ENCODE assay signal across 21 mouse cellular contexts in the genomic region with DNA sequence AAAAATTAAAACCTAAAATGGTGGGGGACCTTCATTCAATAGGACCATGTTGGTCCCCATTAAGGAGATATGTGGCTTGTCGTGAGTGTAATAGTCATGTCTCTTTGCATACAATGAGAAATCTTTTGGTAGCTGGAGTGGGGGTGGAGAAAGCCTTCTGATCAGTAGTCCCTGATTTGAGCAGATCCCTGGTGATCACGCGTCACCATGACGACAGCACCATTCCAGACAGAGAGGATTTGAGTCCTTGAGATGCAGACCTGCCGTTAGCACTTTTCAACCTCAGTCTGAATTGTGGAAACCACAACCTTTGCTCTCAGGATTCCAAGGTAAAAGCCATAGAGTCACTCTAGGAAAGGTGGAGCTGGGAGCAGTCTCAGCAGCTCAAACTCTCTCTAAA. TPM values are rescaled to one million over a fixed set of nuclear protein-coding genes. Genes with fewer than 3 reads are reported as not detected.
DNase-seq lines count a peak whose midpoint lies in the region; ATAC-seq and TF ChIP-seq lines count a peak whose summit lies in the region.
"Had no signal": no experiment of that assay in that cellular context is flagged by ENCODE, and none has a peak within 500 bp of the region (broad histone marks: within the 10 kb centered on the region; RNA-seq: fewer than 3 reads in every experiment).

No protein-coding gene starts in this region.

- no peak overlapping the region for H3K9ac ChIP-seq in forebrain, embryonic 14.5 days (ENCODE audit: low read length)
- no peak overlapping the region for H3K9ac ChIP-seq in forebrain, embryonic 12.5 days
- H3K9ac ChIP-seq: embryonic facial prominence, embryonic 12.5 days; neural tube, embryonic 12.5 days had no signal

- no peak for ATAC-seq in forebrain, embryonic 14.5 days
- ATAC-seq in forebrain, embryonic 12.5 days (ENCODE audit: low FRiP score), result no peak
- ATAC-seq: activated CD4-positive, CD25-positive, alpha-beta regulatory T cell, adult 4 months had no signal

- H3K4me3 ChIP-seq in forebrain, embryonic 14.5 days (ENCODE audit: low read depth, low read length), result no peak overlapping the region
- no peak overlapping the region for H3K4me3 ChIP-seq in forebrain, embryonic 12.5 days (replicated peaks)
- H3K4me3 ChIP-seq in left cerebral cortex, adult 2 months, result no peak overlapping the region
- H3K4me3 ChIP-seq: embryonic facial prominence, embryonic 12.5 days; neural tube, embryonic 12.5 days had no signal

- intact Hi-C loops in left cerebral cortex, adult 2 months (cut with DNase I), result no loop called here

- H3K27me3 ChIP-seq in forebrain, embryonic 14.5 days (replicated peaks; ENCODE audit: control insufficient read depth, insufficient read depth, low read length), result no peaks in the 10 kb centered on the region
- no peaks in the 10 kb centered on the region for H3K27me3 ChIP-seq in forebrain, embryonic 12.5 days
- H3K27me3 ChIP-seq: CH12.LX; embryonic facial prominence, embryonic 12.5 days; neural tube, embryonic 12.5 days had no signal

- no peaks in the 10 kb centered on the region for H3K9me3 ChIP-seq in forebrain, embryonic 14.5 days (replicated peaks; ENCODE audit: control insufficient read depth, low read length)
- H3K9me3 ChIP-seq in forebrain, embryonic 12.5 days, result no peaks in the 10 kb centered on the region
- H3K9me3 ChIP-seq: embryonic facial prominence, embryonic 12.5 days; neural tube, embryonic 12.5 days had no signal

- H3K4me2 ChIP-seq in forebrain, embryonic 14.5 days (ENCODE audit: low read length), result no peak overlapping the region
- no peak overlapping the region for H3K4me2 ChIP-seq in forebrain, embryonic 12.5 days
- H3K4me2 ChIP-seq: embryonic facial prominence, embryonic 12.5 days; heart, embryonic 11.5 days; neural tube, embryonic 12.5 days had no signal

- no peaks in the 10 kb centered on the region for H3K36me3 ChIP-seq in forebrain, embryonic 14.5 days (ENCODE audit: control insufficient read depth, insufficient read depth, low read length)
- no peaks in the 10 kb centered on the region for H3K36me3 ChIP-seq in forebrain, embryonic 12.5 days (replicated peaks)
- H3K36me3 ChIP-seq: embryonic facial prominence, embryonic 12.5 days; neural tube, embryonic 12.5 days had no signal

- no peak overlapping the region for H3K27ac ChIP-seq in forebrain, embryonic 14.5 days (ENCODE audit: low read depth, low read length)
- H3K27ac ChIP-seq in forebrain, embryonic 12.5 days, result no peak overlapping the region
- H3K27ac ChIP-seq in left cerebral cortex, adult 2 months, result peak overlapping the region; percentile 66
- H3K27ac ChIP-seq: embryonic facial prominence, embryonic 12.5 days; kidney, postnatal 0 days; neural tube, embryonic 12.5 days had no signal

- no peaks in the 10 kb centered on the region for H3K4me1 ChIP-seq in forebrain, embryonic 14.5 days (ENCODE audit: control insufficient read depth, insufficient read depth, low read length)
- H3K4me1 ChIP-seq in forebrain, embryonic 12.5 days, result no peaks in the 10 kb centered on the region
- H3K4me1 ChIP-seq: embryonic facial prominence, embryonic 12.5 days; neural tube, embryonic 12.5 days had no signal

- WGBS in forebrain, embryonic 14.5 days, result 65% methylated on average over 5 of the region's 5 CpGs
- WGBS in forebrain, embryonic 12.5 days, result 72% methylated on average over 5 of the region's 5 CpGs

- TF ChIP-seq CTCF in left cerebral cortex, adult 2 months (IDR thresholded peaks at IDR 0.05), result no peak

- DNase-seq in forebrain, embryonic 14.5 days (ENCODE audit: low spot score), result peak; percentile 28
- peak in 1 of 2 experiments; percentile 25 for DNase-seq in left cerebral cortex, adult 2 months (ENCODE audit: extremely low spot score in 1 of 2, low spot score in 2 of 2)
- no peak for DNase-seq in left cerebral cortex, adult 11 months (ENCODE audit: low spot score)
- peak; percentile 46 for DNase-seq in R1 (ENCODE audit: low read depth, low spot score)
- peak; percentile 49 to 54 for DNase-seq in layer of hippocampus, adult 8-10 months (ENCODE audit: low spot score in 2 of 2)
- DNase-seq in embryo, embryonic 11 days, result no peak
- no peak for DNase-seq in heart, adult 9 months (ENCODE audit: low spot score in 2 of 2)
- DNase-seq: adrenal gland, postnatal 36 days; cerebellum, postnatal 25 days; gastrocnemius, postnatal 14 days; heart, postnatal 4 days; lung, adult 2 months; lung, postnatal 4 days; thymus, adult 18-20 months had no signal

RNA-seq across cellular contexts. Expression of a gene that starts 18.7 kb away (rescaled TPM):
- polyA plus RNA-seq in forebrain, embryonic 14.5 days (2014; fragmentation: Nextera tagmentation; extraction: Ambion mirVana), result 80.6 and 93.2 TPM in 2 replicates
- 55.0 and 60.2 TPM in 2 replicates for polyA plus RNA-seq in forebrain, embryonic 12.5 days (2016; fragmentation: Nextera tagmentation; extraction: Ambion mirVana)
- 100 to 1,000 TPM; 113 to 118 TPM for total RNA-seq in left cerebral cortex, adult 2 months (2021)
- 100 to 1,000 TPM; 143 to 198 (median 175) TPM for total RNA-seq in layer of hippocampus, adult 8-10 months (2022)

Comparison
In these comparisons a context has a peak if more than half of its experiments do, and no peak if none do; other contexts are left out.
1. DNase-seq: peak in forebrain, embryonic 14.5 days (single experiment), R1 (single experiment) and layer of hippocampus, adult 8-10 months (2 of 2); none in left cerebral cortex, adult 11 months (single experiment), embryo, embryonic 11 days (single experiment) and heart, adult 9 months (0 of 2).